Mouse (Mus musculus) thymus, adult 2 months (tissue): ENCODE measurements at regions not wholly inside any gene's neighbourhood (a gene's known extent, or its start where the extent isn't known, plus 50 kb on each side); places are given as distances from the start of the nearest gene placed in this dataset.

Source experiments
- CTCF ChIP-seq: fragments of 200-500 bp; IDR thresholded peaks from 2 replicates; pipeline ENCODE4 v1.5.1; 2012; ENCODE audit warnings: mild to moderate bottlenecking, control low read depth, low read length, moderate library complexity, borderline replicate concordance; ENCODE audit not compliant: control insufficient read depth, poor library complexity, insufficient read depth; ENCODE audit errors: extremely low read depth
- POLR2A ChIP-seq: fragments of 200-500 bp; IDR thresholded peaks from 2 replicates; pipeline ENCODE4 v1.6.1; 2012; ENCODE audit warnings: mild to moderate bottlenecking, low read length, control low read depth, moderate library complexity; ENCODE audit not compliant: control insufficient read depth, poor library complexity, insufficient read depth; ENCODE audit errors: extremely low read depth

DNA sequence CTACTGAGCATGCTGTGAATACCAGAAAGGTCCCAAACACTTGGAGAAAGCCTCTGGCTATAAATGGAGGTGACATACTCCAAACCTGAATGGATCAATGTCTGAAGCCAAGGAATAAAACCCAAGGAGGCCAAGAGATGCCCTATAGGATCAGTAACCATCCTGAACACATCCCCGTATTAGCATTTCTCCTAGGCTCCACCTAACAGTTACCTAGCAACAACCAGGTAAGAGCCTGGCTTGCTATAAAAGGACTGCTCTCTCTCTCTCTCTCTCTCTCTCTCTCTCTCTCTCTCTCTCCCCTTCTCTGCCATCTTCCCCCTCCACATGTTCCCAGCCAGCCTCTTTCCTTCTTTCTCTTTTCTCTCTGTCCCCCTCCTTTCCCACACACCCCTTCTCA is 1452.7 kb downstream of the Slc22a22 start:
- TF ChIP-seq POLR2A (no peak), CTCF (no peak)
